Mouse (Mus musculus): ENCODE results near the gene Zfp583.
"Not testable (repeated sequence)": the region's sequence is repeated elsewhere in the genome, so short reads cannot be mapped to it uniquely, and the experiment has no call there.

The Zfp583 gene

DNA sequence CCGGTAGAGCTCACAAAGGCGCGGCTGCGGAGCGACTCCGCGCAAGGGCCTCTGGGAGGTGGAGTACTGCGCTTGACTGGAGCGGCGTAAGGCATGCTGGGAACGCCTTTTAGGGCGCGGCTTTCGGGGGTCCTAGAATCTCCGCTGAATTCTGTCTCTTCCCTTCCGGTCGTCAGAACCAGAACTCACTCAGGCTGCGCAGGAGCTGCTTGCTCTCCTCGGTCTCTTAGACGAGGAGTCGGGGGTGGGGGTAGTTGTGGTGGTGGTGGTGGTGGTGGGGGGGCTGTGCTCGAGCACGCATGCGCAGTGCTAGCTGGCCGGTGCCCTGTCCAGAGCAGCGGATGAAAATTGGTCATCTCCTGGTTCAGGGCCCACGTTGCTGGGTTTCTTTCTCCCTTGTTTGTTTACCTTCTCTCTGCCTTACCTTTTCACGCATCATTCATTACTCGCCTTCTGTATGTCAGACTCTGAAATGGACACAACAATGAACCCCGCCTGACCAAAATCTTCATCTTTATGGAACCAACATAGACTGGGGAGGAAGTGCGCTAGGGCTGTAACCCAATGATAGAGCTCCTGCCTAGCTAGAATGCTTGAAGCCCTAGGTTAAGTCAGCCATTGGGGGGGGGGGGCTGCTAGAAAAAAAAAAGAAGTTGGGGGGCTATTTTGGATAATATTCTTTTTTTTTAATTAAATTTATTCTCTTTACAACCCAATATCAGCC, at the start of gene Zfp583:
TSS of gene Zfp583 (minus strand) at position 53 of the 724 bp plus-strand sequence.
- DNase-seq (ENCODE audit: low read depth, low spot score), result peak; percentile 74

DNA sequence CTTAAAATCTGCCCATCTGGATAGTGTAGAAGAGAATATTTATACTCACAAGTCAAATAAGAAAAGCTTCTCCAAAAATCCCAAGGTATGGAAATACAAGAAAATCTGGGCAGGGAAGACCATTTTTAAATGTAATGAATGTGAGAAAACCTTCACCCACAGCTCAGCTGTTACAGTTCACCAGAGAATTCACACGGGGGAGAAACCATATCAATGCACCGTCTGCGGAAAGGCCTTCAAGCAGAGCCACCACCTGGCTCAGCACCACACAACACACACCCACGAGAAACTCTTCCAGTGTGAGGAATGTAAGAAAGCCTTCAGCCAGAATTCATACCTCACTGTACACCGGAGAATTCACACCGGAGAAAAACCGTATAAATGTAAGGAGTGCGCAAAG, 47.4 kb upstream of the Zfp583 start:
- no peak for DNase-seq (ENCODE audit: low read depth, low spot score)

DNA sequence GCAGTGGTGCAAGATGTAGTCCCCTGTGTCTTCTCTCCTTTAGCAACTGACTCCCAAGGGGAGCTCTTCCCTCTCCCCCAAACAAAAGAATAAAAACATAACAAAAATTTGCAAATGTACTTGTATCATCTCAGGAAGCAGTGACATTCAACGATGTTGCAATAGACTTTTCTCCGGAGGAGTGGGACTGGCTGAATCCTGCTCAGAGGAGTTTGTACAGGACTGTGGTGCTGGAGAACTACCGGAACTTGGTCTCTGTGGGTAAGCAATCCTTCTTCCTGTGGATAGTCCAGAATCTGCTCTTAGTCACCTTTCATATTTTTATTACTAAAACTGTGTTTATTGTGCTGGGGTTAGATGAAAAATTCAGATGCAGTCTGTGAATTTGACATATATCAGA, 41.9 kb upstream of the Zfp583 start:
- DNase-seq (ENCODE audit: low read depth, low spot score), result no peak

DNA sequence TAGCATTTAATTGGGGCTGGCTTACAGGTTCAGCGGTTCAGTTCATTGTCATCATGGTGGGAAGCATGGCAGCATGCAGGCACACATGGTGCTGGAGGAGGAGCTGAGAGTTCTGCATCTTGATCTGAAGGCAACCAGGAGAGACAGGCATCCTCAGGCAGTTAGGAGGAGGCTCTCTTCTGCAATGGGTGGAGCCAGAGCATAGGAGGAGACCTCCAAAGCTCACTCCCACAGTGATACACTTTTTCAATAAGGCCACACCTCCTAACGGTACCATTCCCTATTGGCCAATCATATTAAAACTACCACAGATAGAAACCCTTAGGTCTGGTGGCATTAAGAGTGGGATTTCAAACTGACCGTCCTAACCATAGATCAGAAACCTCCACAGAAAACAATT, 38.4 kb upstream of the Zfp583 start:
- DNase-seq (ENCODE audit: low read depth, low spot score), result no peak

DNA sequence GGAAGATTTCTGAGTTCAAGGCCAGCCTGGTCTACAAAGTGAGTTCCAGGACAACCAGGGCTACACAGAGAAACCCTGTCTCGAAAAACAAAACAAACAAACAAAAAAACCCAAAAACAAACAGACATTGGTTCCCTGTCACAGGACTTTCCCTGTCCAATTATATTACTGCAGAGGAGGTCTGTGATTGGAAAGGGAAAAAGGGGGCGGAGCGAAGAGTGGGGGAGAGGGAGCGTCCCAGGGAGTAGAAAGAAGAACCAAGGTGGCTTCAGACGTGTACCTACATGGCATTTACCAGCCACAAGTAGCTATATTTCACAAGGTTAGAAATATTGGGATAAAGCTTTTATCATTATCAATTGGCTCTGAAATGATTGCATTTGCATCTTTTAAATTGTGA, 37.1 kb upstream of the Zfp583 start:
- not testable (repeated sequence) for DNase-seq (ENCODE audit: low read depth, low spot score)

DNA sequence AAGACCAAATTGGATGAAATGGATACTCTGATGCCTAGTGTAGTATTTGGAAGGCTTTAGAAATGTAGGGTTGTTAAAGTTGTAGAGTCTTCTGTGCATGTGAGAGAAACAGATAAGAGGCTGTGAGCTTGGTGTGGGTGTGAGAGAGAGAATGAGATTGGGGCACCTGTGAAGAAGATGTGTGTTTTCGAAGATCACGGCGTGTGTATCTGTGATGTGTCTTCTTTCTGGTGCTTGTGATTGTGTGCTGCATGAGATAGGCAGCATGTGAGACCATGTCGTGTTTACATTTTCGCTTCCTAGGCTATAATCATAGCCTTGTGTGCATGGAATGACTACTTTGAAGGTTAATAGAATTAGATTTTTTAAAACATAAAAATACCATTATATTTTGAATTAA, 36.1 kb upstream of the Zfp583 start:
- no peak for DNase-seq (ENCODE audit: low read depth, low spot score)

DNA sequence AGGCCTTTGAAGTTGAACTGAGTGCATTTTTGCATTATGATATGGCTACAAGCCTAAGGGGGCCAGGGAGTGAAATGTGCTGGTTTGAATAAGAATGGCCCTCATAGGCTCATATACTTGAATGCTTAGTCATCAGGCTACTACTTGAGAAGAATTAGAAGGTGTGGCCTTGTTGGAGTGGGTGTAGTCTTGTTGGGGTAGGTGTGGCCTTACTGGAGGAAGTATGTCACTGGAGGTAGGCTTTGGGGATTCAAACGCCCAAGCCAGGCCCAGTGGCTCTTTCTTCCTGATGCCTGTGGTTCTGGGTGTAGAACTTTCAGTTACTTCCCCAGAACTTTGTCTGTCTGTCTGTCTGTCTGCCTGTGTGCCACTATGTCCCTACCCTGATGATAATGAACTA, 33.7 kb upstream of the Zfp583 start:
- DNase-seq (ENCODE audit: low read depth, low spot score), result no peak

DNA sequence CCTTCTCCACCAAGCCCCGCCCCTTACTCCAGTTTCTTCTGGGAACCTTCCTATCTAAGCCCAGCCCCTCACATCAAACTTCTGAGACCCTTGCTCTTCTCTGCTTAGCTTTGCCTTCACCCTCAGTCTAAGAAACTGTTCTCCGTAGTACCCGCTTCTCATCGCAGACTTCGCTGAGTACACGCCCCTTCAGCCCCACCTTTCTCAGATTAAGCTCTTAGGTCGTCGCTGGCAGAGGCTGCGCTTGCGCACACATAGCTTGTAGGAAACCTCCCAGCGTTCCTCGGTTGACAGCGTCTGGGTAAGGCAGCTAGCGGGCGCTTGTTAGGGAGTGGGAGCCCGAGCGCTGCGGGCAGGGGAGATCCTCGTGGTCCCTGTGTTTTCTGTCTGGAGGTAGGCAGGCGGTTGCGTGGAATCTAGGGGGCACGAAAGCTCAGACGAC, 32.0 kb upstream of the Zfp583 start, which contains the start of gene Zfp78:
TSS of gene Zfp78 (plus strand) at position 234 of the 442 bp plus-strand sequence.
- peak; percentile 92 for DNase-seq (ENCODE audit: low read depth, low spot score)

DNA sequence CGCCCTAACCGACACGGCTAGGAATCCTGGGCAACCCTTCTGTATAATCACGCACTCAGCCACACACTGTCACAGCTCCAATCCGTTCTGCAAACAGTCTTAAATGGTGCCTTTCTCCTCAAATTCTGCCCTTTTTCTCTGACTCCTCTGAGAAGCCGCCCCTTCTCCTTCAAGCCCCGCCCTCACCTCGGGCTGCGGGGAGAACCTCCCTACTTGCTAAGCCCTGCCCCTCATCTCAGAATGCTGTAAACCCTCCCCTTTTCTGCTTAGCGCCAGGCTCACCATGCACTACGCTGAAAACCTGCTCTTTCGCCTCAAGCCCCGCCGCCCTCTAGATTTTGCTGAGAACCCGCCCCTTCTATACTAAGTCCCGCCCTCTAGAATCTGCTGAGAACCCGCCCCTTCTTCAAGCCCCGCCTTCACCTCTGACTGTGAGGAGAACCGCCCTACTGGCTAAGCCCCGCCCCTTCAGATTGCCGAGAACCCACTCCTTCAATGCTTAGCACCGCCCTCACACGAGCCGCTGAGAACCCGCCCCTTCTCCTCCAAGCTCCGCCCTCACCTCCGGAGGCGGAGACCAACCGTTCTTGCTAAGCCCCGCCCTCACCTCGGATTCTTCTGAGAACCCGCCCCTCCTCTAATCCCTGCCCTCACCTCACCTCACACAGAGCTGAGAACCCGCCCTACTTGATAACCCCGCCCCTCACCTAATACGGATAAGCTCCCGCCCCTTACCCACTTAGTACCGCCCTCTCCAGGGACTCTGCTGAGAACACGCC, 31.4 kb upstream of the Zfp583 start:
- peak; percentile 99 for DNase-seq (ENCODE audit: low read depth, low spot score)

DNA sequence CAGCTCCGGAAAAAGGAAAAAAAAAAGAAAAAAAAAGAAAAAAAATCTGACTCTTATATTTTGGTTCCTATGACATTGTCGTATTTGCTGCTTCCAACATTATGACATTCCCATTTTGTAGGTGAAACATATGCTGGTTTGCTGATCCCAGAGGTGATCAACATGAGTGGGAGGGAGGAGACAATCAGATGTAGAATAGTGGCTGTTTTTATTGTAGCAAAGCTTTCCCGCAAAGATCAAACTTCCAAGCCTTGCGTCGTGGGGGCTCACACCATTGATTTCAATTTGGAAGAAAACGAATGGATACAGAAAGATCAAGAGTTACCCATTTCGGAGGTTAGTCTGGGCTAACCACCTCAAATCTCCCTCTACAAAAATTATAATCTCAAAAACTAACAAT, 30.7 kb upstream of the Zfp583 start:
- no peak for DNase-seq (ENCODE audit: low read depth, low spot score)

DNA sequence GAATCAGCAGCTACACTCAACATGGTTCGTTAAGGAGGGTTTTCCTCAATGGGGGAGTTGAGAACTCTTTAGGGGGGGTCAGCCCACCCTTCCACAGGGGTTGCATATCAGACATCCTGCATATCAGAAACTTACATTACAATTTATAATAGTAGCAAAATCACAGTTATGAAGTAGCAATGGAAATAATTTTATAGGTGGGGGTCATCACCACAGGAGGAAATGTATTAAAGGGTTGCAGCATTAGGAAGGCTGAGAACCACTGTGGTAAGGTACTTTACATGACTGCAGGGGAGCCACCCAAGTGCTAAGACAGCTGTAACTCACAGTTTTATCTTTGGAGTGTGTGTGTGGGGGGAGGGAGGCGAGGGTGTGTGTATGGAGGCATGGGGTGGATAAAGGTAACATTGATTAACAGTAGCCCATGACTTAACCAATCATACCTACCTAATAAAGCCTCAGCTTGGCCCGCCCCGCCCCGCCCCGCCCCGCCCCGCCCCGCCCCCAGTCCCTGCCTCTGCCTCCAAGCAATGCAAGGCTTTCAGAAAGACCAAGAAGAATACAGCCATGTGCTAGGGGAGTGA, 29.5 kb upstream of the Zfp583 start:
- no peak for DNase-seq (ENCODE audit: low read depth, low spot score)

DNA sequence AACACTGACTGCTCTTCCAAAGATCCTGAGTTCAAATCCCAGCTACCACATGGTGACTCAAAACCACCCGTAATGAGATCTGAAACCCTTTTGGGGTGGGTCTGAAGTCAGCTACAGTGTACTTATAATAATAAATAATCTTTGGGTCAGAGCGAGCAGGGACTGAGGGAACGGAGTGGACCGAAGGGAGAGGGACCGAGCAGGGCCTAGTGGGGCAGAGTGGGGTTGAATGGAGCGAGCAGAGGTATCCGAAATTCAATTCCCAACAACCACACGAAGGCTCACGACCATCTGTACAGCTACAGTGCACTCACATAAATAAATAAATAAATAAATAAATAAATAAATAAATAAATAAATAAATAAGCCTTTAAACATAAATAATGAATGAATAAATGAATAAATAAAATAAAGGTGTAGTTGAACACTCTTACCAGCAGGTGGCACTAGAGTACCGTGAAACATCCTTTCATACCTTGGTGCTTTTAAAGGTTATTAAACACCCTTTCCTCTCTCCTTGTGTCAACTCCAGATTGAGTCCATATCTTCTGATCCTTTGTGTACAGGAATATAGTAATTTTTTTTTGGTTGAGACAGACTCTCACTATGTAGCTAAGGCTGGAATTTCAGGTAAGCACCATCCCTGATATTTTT, 28.0 kb upstream of the Zfp583 start:
- DNase-seq (ENCODE audit: low read depth, low spot score), result peak; percentile 68

DNA sequence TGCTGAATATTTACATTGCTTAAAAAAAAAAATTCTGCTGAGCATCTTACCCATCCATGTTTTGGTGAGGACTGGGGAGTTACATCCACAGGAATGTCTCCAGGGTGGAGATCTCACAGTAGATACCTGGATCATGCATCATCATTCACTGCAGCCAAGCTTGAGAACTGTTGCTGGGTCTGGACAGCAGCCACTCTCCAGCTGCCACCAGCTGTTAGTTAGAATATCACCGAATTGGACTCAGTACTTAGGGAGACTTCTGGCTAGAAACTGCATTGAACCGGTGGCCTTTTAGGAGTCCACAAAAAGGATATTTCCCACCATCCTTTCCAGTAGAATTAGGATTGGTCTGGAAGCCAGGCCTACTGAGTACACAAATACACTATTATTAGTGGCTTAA, 27.0 kb upstream of the Zfp583 start:
- DNase-seq (ENCODE audit: low read depth, low spot score), result no peak

DNA sequence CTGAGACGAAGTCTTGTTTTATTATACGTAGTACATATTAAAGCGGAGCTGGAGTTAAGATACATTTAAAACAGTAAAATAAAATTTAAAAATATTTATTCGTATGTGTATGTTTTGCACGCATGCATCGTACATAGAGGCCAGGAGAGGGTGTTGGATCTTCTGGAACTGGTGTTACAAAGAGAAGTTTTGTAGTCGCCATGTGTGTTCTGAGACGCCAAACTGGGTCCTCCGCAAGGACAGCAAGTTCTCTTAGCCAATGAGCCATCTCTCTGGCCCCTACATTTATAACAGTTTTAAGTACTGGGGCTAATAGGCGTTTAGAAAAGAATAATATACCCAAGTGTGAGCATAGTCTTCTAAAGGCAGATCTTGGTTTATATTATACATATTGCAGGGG, 13.0 kb upstream of the Zfp583 start:
- no peak for DNase-seq (ENCODE audit: low read depth, low spot score)

DNA sequence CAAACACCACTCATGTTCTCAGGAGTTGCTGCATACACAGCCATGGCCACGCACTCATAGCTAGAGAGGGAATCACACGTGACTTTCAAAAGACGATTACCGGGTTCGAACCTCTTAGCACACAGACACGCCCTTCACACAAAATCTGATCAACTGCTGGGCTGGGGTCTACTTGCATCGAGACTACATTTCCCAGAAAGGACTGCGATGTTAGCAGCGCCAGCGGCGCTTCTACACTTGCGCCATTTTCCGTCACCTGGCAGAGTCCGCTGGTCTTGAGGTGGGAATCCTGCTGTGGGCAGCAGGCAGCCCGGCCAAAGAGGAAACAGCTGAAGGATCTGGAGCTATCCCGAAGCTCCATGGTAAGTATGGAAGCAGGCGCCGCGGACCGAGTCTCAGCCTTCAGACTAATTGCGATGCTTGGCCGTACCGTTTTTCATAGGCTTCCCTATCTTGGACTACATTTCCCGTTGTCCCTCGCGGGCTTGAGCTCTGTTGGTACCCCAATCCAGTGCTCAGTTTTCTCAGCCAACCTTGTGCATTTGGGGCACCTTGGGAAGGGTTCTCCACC, 12.5 kb upstream of the Zfp583 start, which contains the start of gene Gm3854:
TSS of gene Gm3854 (plus strand) at position 259 of the 571 bp plus-strand sequence.
- peak; percentile 17 for DNase-seq (ENCODE audit: low read depth, low spot score)

DNA sequence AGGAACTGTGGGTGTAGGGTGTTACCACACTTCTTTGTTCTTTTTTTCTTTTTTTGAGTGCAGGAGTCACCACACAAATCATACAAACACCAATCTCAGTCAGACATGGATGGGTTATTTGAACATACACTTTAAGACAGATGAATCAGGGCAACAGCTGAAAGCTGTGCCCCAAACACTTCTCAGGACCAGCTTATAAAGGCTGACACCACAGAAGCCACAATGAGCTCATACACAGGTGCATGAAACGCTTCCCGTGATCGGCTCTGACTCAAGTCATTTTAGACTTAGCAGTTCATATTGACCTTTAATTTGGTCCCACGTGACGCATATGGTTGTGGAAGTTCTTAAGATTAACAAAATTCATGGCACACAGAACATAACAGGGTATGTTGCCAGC, 8.8 kb upstream of the Zfp583 start:
- DNase-seq (ENCODE audit: low read depth, low spot score), result no peak

DNA sequence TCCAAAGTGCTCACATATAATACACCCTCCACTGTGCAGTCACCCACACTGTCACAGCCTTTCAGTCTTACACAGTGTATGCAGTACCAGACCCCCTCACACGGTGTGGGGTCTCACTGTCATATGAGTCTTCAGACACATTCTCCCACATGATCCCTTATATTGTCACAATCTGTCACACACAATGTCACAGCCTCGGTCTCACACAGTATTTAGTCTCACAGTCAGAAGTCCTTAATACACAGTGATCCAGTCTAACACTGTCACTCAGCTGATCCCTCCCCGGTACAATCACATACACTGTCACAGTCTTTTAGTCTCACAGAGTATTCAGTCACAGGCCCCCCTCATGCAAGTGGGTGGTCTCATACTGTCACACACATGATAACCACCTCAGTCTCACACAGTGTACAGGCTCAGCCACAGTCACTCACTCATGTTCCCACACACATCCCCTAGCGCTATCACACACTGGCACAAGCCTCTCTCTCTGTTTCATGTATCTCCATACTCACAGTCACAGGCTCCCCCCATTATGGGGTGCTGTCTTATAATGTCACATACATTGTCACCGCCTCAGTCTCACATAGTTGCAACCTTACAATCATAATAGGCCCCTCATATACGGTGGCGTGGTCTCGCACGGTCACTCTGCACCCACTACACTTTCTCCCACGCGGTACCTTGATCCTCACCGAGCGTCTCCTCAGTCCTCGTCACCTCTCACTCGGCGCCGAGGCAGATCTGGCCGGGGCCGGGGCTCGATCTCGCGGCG, 440 bp downstream of the Zfp583 start:
- no peak for DNase-seq (ENCODE audit: low read depth, low spot score)

DNA sequence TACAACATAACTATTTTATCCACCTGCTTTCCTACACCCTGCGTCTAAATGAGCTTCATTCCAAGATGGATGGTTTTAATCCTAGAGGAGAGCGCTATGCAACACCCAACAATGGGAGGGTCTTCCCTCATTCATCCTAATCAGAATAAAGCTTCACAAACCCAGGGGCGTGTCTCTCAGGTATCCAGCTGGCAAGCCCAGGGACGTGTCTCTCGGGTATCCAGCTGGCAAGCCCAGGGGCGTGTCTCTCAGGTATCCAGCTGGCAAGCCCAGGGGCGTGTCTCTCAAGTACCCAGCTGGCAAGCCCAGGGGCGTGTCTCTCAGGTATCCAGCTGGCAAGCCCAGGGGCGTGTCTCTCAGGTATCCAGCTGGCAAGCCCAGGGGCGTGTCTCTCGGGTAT, 30.3 kb downstream of the Zfp583 start:
- not testable (repeated sequence) for DNase-seq (ENCODE audit: low read depth, low spot score)

DNA sequence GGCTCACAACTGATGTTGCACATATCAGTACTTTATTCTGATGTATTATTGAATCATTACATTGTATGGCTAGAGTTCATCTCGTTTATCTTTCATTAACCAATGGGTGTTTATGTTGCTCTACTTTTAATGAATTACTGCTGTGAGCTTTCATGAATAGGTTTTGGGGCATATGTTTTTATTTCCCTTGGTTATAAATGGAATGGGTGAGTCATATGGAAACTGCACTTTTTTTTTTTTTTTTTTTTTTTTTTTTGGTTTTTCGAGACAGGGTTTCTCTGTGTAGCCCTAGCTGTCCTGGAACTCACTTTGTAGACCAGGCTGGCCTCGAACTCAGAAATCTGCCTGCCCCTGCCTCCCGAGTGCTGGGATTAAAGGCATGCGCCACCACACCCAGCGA, 40.0 kb downstream of the Zfp583 start:
- DNase-seq (ENCODE audit: low read depth, low spot score), result not testable (repeated sequence)

DNA sequence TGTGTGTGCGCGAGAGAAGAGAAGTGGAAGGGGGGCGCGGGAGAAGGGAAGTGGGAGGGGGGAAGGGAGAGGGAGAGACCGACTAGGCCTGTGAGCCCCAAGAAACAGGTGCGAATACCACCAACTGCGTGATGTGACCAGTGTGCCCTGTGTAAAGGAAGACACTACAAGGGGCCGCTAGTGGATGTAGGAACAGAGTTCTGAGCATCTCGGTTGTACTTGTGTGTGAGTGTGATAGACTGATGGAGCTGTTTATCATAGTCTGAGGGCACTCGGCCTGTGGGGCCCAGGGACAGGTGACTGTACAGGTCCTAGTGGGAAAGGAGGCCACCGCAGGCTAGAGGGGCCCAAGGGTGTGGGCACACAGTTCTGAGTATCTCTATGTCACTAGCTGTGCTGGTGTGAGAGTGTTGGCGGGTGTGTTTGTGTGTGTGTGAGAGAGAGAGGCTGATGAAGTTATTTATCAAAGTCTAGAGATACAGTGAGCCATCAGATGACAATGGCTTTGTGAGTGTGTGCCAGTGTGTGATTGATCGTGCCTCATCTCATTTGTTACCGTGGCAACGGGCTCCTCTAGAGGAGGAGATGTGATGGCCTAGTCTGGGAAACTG, 44.1 kb downstream of the Zfp583 start:
- no peak for DNase-seq (ENCODE audit: low read depth, low spot score)
